Mouse (Mus musculus): Measurements from ENCODE around the gene Fgr. TPM values are rescaled to one million over a fixed set of nuclear protein-coding genes. Genes with fewer than 3 reads are reported as not detected.
A peak's percentile ranks its signal among the peaks of the same experiment; 100 is the strongest.

The Fgr gene
- polyA plus RNA-seq, 1 experiment from 2014 or later = 2.4 TPM

- 29% methylated on average over 10 of the region's 10 CpGs for WGBS
- ATAC-seq = no peak
Observed at GRCm38 (mm10) chr4:132958741-132959678, 14.9 kb upstream of the Fgr start.

GRCm38 (mm10) chr4:132959679-132960045 is 14.2 kb upstream of the Fgr start:
- no peak for TF ChIP-seq CTCF (IDR thresholded peaks at IDR 0.05; ENCODE audit: low read depth)
- ATAC-seq = no peak
- 49% methylated on average over 3 of the region's 3 CpGs for WGBS
- Histone ChIP-seq H3K4me1 (replicated peaks; ENCODE audit: control insufficient read depth, insufficient read depth, low read length) (peaks cover 2% of the 10 kb centered on the region; the same call in 1 of the 2 replicates), H3K27me3 (replicated peaks; ENCODE audit: control insufficient read depth, insufficient read depth, low read length) (no peaks in the 10 kb centered on the region), H3K9me3 (ENCODE audit: control insufficient read depth) (no peaks in the 10 kb centered on the region), H3K27ac (ENCODE audit: low read depth, low read length) (peak overlapping the region; percentile 54), H3K4me2 (replicated peaks; ENCODE audit: low read depth) (no peak overlapping the region), H3K4me3 (ENCODE audit: low read depth, low read length) (no peak overlapping the region), H3K9ac (ENCODE audit: low read depth, low read length) (no peak overlapping the region), H3K36me3 (ENCODE audit: control insufficient read depth, insufficient read depth) (no peaks in the 10 kb centered on the region)

More at GRCm38 (mm10) chr4:132958741-132959678, 14.9 kb upstream of the Fgr start:
- no peak overlapping the region for H3K4me3 ChIP-seq (ENCODE audit: low read depth, low read length)
- H3K36me3 ChIP-seq (ENCODE audit: control insufficient read depth, insufficient read depth) = no peaks in the 10 kb centered on the region
- H3K9me3 ChIP-seq (ENCODE audit: control insufficient read depth) = no peaks in the 10 kb centered on the region
- no peaks in the 10 kb centered on the region for H3K27me3 ChIP-seq (replicated peaks; ENCODE audit: control insufficient read depth, insufficient read depth, low read length)
- no peak overlapping the region for H3K9ac ChIP-seq (ENCODE audit: low read depth, low read length)
- H3K27ac ChIP-seq (ENCODE audit: low read depth, low read length) = peak overlapping the region; percentile 54
- H3K4me2 ChIP-seq (replicated peaks; ENCODE audit: low read depth) = peak overlapping the region; percentile 17; the same call in 1 of the 2 replicates
- 0 out of 2 replicates have a peak, but pooled peaks have one; percentile 13 for TF ChIP-seq CTCF (IDR thresholded peaks at IDR 0.05; ENCODE audit: low read depth)
- H3K4me1 ChIP-seq (replicated peaks; ENCODE audit: control insufficient read depth, insufficient read depth, low read length) = peaks cover 2% of the 10 kb centered on the region; the same call in 1 of the 2 replicates

- no peak; the same call in 1 of the 2 replicates for ATAC-seq
- peaks cover 2% of the 10 kb centered on the region; the same call in 1 of the 2 replicates for H3K4me1 ChIP-seq (replicated peaks; ENCODE audit: control insufficient read depth, insufficient read depth, low read length)
- no peak overlapping the region for H3K4me3 ChIP-seq (ENCODE audit: low read depth, low read length)
- TF ChIP-seq CTCF (IDR thresholded peaks at IDR 0.05; ENCODE audit: low read depth) = no peak; the same call in 1 of the 2 replicates
- no peak overlapping the region for H3K9ac ChIP-seq (ENCODE audit: low read depth, low read length)
- H3K36me3 ChIP-seq (ENCODE audit: control insufficient read depth, insufficient read depth) = no peaks in the 10 kb centered on the region
- H3K4me2 ChIP-seq (replicated peaks; ENCODE audit: low read depth) = no peak overlapping the region
- WGBS = 41% methylated on average over 5 of the region's 5 CpGs
- H3K9me3 ChIP-seq (ENCODE audit: control insufficient read depth) = no peaks in the 10 kb centered on the region
- peak overlapping the region; percentile 57; the same call in 1 of the 2 replicates for H3K27ac ChIP-seq (ENCODE audit: low read depth, low read length)
- H3K27me3 ChIP-seq (replicated peaks; ENCODE audit: control insufficient read depth, insufficient read depth, low read length) = no peaks in the 10 kb centered on the region
Observed at GRCm38 (mm10) chr4:132960313-132960712, 13.6 kb upstream of the Fgr start.

GRCm38 (mm10) chr4:132960864-132961639 is 12.8 kb upstream of the Fgr start:
- Histone ChIP-seq H3K4me2 (replicated peaks; ENCODE audit: low read depth) (no peak overlapping the region; the same call in 1 of the 2 replicates), H3K4me3 (ENCODE audit: low read depth, low read length) (no peak overlapping the region), H3K27ac (ENCODE audit: low read depth, low read length) (no peak overlapping the region; the same call in 1 of the 2 replicates), H3K36me3 (ENCODE audit: control insufficient read depth, insufficient read depth) (no peaks in the 10 kb centered on the region), H3K4me1 (replicated peaks; ENCODE audit: control insufficient read depth, insufficient read depth, low read length) (peaks cover 2% of the 10 kb centered on the region; the same call in 1 of the 2 replicates), H3K27me3 (replicated peaks; ENCODE audit: control insufficient read depth, insufficient read depth, low read length) (no peaks in the 10 kb centered on the region), H3K9me3 (ENCODE audit: control insufficient read depth) (no peaks in the 10 kb centered on the region), H3K9ac (ENCODE audit: low read depth, low read length) (no peak overlapping the region)
- TF ChIP-seq CTCF (IDR thresholded peaks at IDR 0.05; ENCODE audit: low read depth) = no peak
- 46% methylated on average over 13 of the region's 13 CpGs for WGBS
- ATAC-seq = no peak

GRCm38 (mm10) chr4:132961866-132962265 is 12.0 kb upstream of the Fgr start:
- no peak for TF ChIP-seq CTCF (IDR thresholded peaks at IDR 0.05; ENCODE audit: low read depth)
- Histone ChIP-seq H3K4me3 (ENCODE audit: low read depth, low read length) (no peak overlapping the region), H3K9ac (ENCODE audit: low read depth, low read length) (no peak overlapping the region), H3K36me3 (ENCODE audit: control insufficient read depth, insufficient read depth) (no peaks in the 10 kb centered on the region), H3K27me3 (replicated peaks; ENCODE audit: control insufficient read depth, insufficient read depth, low read length) (no peaks in the 10 kb centered on the region), H3K27ac (ENCODE audit: low read depth, low read length) (no peak overlapping the region), H3K4me2 (replicated peaks; ENCODE audit: low read depth) (no peak overlapping the region), H3K4me1 (replicated peaks; ENCODE audit: control insufficient read depth, insufficient read depth, low read length) (peaks cover 2% of the 10 kb centered on the region; the same call in 1 of the 2 replicates), H3K9me3 (ENCODE audit: control insufficient read depth) (no peaks in the 10 kb centered on the region)
- ATAC-seq = no peak
- 90% methylated on average over 5 of the region's 5 CpGs for WGBS

GRCm38 (mm10) chr4:132962628-132963027 is 11.3 kb upstream of the Fgr start:
- no peak overlapping the region for H3K27ac ChIP-seq (ENCODE audit: low read depth, low read length)
- TF ChIP-seq CTCF (IDR thresholded peaks at IDR 0.05; ENCODE audit: low read depth) = no peak
- H3K36me3 ChIP-seq (ENCODE audit: control insufficient read depth, insufficient read depth) = no peaks in the 10 kb centered on the region
- H3K9ac ChIP-seq (ENCODE audit: low read depth, low read length) = no peak overlapping the region
- H3K4me3 ChIP-seq (ENCODE audit: low read depth, low read length) = no peak overlapping the region
- H3K4me2 ChIP-seq (replicated peaks; ENCODE audit: low read depth) = no peak overlapping the region
- H3K4me1 ChIP-seq (replicated peaks; ENCODE audit: control insufficient read depth, insufficient read depth, low read length) = peaks cover 2% of the 10 kb centered on the region; the same call in 1 of the 2 replicates
- no peaks in the 10 kb centered on the region for H3K27me3 ChIP-seq (replicated peaks; ENCODE audit: control insufficient read depth, insufficient read depth, low read length)
- no peaks in the 10 kb centered on the region for H3K9me3 ChIP-seq (ENCODE audit: control insufficient read depth)
- ATAC-seq = no peak
- 82% methylated on average over 4 of the region's 4 CpGs for WGBS

All from intestine, postnatal 0 days (tissue).